ENCODE assay signal across 21 mouse cellular contexts in the genomic region with DNA sequence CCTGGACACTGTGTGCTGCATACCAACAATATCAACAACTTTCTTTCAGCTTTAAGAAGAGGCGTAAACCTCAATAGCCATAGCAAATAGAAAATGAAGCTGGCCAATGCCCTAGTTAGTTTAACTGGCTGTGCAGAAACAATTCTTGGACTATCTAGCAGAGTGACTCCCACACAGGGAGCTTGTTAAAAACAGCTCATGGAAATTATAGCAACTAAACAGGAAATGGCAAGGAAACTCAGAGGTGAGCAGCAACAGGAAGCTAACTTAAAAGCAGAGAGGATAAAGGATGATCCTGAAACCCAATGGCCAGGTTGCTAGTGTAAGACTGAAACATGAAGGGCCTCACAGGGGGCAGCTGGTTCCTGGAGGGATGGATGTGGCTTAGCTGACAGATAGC.
DNase-seq lines count a peak whose midpoint lies in the region; ATAC-seq lines count a peak whose summit lies in the region.
"Had no signal": no experiment of that assay in that cellular context is flagged by ENCODE, and none has a peak within 500 bp of the region (broad histone marks: within the 10 kb centered on the region; RNA-seq: fewer than 3 reads in every experiment).

No protein-coding gene starts in this region.

- DNase-seq in frontal cortex, postnatal 10 days (ENCODE audit: low spot score in 2 of 2): no peak
- DNase-seq in CD4-positive helper T cell, adult 2 months (ENCODE audit: low read depth, low spot score): peak; percentile 21
- DNase-seq in brain, adult 2 months (ENCODE audit: low read depth, low spot score): peak; percentile 9
- no peak for DNase-seq in right cerebral cortex, adult 18-20 months
- no peak for DNase-seq in cerebellum, postnatal 10 days
- DNase-seq: adrenal gland, adult 8-10 months; adrenal gland, postnatal 14 days; adrenal gland, postnatal 36 days; B cell, adult 2 months; cerebellum, adult 11 months; cerebellum, adult 18-20 months; cerebellum, adult 8-10 months; cerebellum, adult 9-11 months; cerebellum, postnatal 25 days; forebrain, postnatal 0 days had no signal

- ATAC-seq in frontal cortex, adult (ENCODE audit: low TSS enrichment): peak; percentile 95
- ATAC-seq in inflammation-experienced regulatory T-cells, adult 6 months: peak; percentile 65
- ATAC-seq: activated CD4-positive, CD25-positive, alpha-beta regulatory T cell, adult 4 months; forebrain, embryonic 13.5 days; forebrain, embryonic 15.5 days; forebrain, postnatal 0 days; Patski had no signal

Comparison
In these comparisons a context has a peak if more than half of its experiments do, and no peak if none do; other contexts are left out.
1. DNase-seq: peak in CD4-positive helper T cell, adult 2 months (single experiment) and brain, adult 2 months (single experiment); none in frontal cortex, postnatal 10 days (0 of 2), right cerebral cortex, adult 18-20 months (single experiment) and cerebellum, postnatal 10 days (0 of 2).